Mouse (Mus musculus): Measurements from ENCODE around the gene Kcnq5. TPM values are rescaled to one million over a fixed set of nuclear protein-coding genes. Genes with fewer than 3 reads are reported as not detected.
"Not testable (repeated sequence)": the region's sequence is repeated elsewhere in the genome, so short reads cannot be mapped to it uniquely, and the experiment has no call there.

Gene Kcnq5
- polyA plus RNA-seq, 1 experiment from 2014 or later: 4.4 TPM

DNA sequence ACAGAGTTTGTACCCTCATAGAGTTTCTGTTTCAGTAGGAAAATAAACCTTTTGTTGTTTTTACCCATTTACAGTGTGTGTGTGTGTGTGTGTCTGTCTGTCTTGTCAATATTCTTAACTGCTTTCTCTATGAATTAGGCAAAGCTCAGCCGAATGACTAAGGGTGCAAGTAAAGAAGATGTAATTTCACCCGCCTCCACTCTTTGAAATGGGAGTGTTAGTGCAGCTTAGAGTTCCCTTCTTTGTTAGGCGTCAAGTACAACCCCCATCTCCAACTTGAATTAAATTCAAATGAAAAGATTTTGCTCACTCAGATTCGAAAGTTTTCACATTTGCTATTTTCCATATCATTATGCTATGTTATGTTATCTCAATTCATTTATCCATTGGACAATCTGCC is 361.1 kb downstream of the Kcnq5 start:
- H3K27ac ChIP-seq (replicated peaks in 1 of 2; ENCODE audit: control insufficient read depth in 1 of 2, insufficient read depth in 1 of 2, low read depth in 2 of 2, low read length in 2 of 2): no peak overlapping the region
- H3K36me3 ChIP-seq (ENCODE audit: control insufficient read depth, insufficient read depth, low read length): no peaks in the 10 kb centered on the region
- 77% methylated on average over 4 of the region's 4 CpGs for WGBS
- no peak overlapping the region for H3K4me3 ChIP-seq (ENCODE audit: control insufficient read depth in 1 of 2, insufficient read depth in 1 of 2, low read depth in 1 of 2, low read length in 2 of 2)
- no peaks in the 10 kb centered on the region for H3K9me3 ChIP-seq (ENCODE audit: control insufficient read depth, low read length)
- no peak overlapping the region for H3K4me2 ChIP-seq (ENCODE audit: low read length)
- H3K27me3 ChIP-seq (ENCODE audit: control insufficient read depth, insufficient read depth, low read length): no peaks in the 10 kb centered on the region
- no peak overlapping the region for H3K9ac ChIP-seq (ENCODE audit: low read length)
- no peaks in the 10 kb centered on the region for H3K4me1 ChIP-seq (ENCODE audit: control insufficient read depth in 2 of 2, insufficient read depth in 2 of 2, low read length in 2 of 2)
- no peak for ATAC-seq (ENCODE audit: insufficient number of reproducible peaks, insufficient read depth, low FRiP score, low read depth)

DNA sequence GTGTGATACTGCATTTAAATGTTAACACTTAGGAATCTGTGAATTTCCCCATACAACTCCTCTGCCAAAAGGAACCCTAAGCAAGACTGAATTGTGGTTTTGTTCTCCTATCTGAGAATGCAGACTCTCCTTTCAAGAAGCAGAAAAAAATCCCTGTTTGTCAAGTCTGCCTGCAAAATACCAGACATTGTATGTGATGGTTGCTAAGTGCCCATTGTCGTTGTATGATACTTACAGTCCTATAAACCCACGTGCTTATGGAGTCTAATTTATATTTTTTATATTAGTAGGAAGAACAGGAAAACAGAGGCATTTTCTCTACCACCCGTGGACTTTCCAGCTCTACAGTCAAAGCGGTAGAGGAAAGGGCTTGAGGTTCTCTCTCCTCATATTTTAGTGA is 367.9 kb downstream of the Kcnq5 start:
- H3K9ac ChIP-seq (ENCODE audit: low read length): no peak overlapping the region
- no peak for ATAC-seq (ENCODE audit: insufficient number of reproducible peaks, insufficient read depth, low FRiP score, low read depth)
- WGBS: 68% methylated on average over 4 of the region's 4 CpGs
- H3K4me3 ChIP-seq (ENCODE audit: control insufficient read depth in 1 of 2, insufficient read depth in 1 of 2, low read depth in 1 of 2, low read length in 2 of 2): no peak overlapping the region
- no peaks in the 10 kb centered on the region for H3K9me3 ChIP-seq (ENCODE audit: control insufficient read depth, low read length)
- H3K27ac ChIP-seq (replicated peaks in 1 of 2; ENCODE audit: control insufficient read depth in 1 of 2, insufficient read depth in 1 of 2, low read depth in 2 of 2, low read length in 2 of 2): no peak overlapping the region
- no peak overlapping the region for H3K4me2 ChIP-seq (ENCODE audit: low read length)
- no peaks in the 10 kb centered on the region for H3K27me3 ChIP-seq (ENCODE audit: control insufficient read depth, insufficient read depth, low read length)
- no peaks in the 10 kb centered on the region for H3K4me1 ChIP-seq (ENCODE audit: control insufficient read depth in 2 of 2, insufficient read depth in 2 of 2, low read length in 2 of 2)
- no peaks in the 10 kb centered on the region for H3K36me3 ChIP-seq (ENCODE audit: control insufficient read depth, insufficient read depth, low read length)

DNA sequence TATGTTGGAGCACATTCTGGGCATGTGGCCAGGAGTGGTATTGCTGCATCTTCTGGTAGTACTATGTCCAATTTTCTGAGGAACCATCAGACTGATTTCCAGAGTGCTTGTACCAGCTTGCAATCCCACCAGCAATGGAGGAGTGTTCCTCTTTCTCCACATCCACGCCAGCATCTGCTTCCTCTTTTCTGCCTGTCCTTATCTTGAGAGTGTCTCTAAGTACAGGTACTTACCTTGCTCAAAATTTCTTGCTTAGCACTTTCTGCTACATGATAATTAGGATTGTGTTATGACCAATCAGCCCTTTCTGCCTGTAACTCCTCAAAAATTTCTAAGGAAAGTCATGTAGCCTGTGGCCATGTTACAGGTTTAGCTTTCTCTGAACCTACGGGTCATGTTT is 394.3 kb downstream of the Kcnq5 start:
- WGBS: 80% methylated on average over 2 of the region's 2 CpGs

DNA sequence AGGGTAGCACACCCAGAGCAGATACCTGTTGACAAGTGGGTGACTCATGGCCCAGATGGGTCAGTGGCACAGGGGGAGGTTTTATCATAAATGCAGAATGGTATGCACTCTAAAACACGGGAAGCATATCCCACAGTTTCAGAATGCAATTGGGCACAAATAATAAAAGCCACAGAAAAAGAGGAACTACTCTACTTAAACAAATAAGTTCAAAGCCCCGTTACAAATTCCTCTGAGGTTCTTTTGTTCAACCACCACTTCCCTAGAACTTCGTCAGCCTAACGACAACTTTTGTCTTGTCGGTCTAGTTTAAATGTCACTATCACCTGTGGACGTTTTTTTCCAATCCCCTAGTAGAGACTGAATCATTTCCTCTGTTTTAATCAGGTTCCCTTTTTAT is 407.1 kb downstream of the Kcnq5 start:
- ATAC-seq (ENCODE audit: insufficient number of reproducible peaks, insufficient read depth, low FRiP score, low read depth): no peak
- H3K9me3 ChIP-seq (ENCODE audit: control insufficient read depth, low read length): no peaks in the 10 kb centered on the region
- no peaks in the 10 kb centered on the region for H3K4me1 ChIP-seq (ENCODE audit: control insufficient read depth in 2 of 2, insufficient read depth in 2 of 2, low read length in 2 of 2)
- H3K4me3 ChIP-seq (ENCODE audit: control insufficient read depth in 1 of 2, insufficient read depth in 1 of 2, low read depth in 1 of 2, low read length in 2 of 2): no peak overlapping the region
- no peak overlapping the region for H3K9ac ChIP-seq (ENCODE audit: low read length)
- no peaks in the 10 kb centered on the region for H3K27me3 ChIP-seq (ENCODE audit: control insufficient read depth, insufficient read depth, low read length)
- H3K36me3 ChIP-seq (ENCODE audit: control insufficient read depth, insufficient read depth, low read length): no peaks in the 10 kb centered on the region
- 66% methylated on average over 6 of the region's 6 CpGs for WGBS
- no peak overlapping the region for H3K4me2 ChIP-seq (ENCODE audit: low read length)
- H3K27ac ChIP-seq (replicated peaks in 1 of 2; ENCODE audit: control insufficient read depth in 1 of 2, insufficient read depth in 1 of 2, low read depth in 2 of 2, low read length in 2 of 2): no peak overlapping the region

More for the DNA sequence above, 394.3 kb downstream of the Kcnq5 start:
- not testable (repeated sequence) for H3K4me3 ChIP-seq (ENCODE audit: control insufficient read depth in 1 of 2, insufficient read depth in 1 of 2, low read depth in 1 of 2, low read length in 2 of 2); H3K9ac ChIP-seq (ENCODE audit: low read length); H3K9me3 ChIP-seq (ENCODE audit: control insufficient read depth, low read length); H3K4me2 ChIP-seq (ENCODE audit: low read length); H3K27me3 ChIP-seq (ENCODE audit: control insufficient read depth, insufficient read depth, low read length); H3K27ac ChIP-seq (replicated peaks in 1 of 2; ENCODE audit: control insufficient read depth in 1 of 2, insufficient read depth in 1 of 2, low read depth in 2 of 2, low read length in 2 of 2); ATAC-seq (ENCODE audit: insufficient number of reproducible peaks, insufficient read depth, low FRiP score, low read depth); H3K36me3 ChIP-seq (ENCODE audit: control insufficient read depth, insufficient read depth, low read length); H3K4me1 ChIP-seq (ENCODE audit: control insufficient read depth in 2 of 2, insufficient read depth in 2 of 2, low read length in 2 of 2)

DNA sequence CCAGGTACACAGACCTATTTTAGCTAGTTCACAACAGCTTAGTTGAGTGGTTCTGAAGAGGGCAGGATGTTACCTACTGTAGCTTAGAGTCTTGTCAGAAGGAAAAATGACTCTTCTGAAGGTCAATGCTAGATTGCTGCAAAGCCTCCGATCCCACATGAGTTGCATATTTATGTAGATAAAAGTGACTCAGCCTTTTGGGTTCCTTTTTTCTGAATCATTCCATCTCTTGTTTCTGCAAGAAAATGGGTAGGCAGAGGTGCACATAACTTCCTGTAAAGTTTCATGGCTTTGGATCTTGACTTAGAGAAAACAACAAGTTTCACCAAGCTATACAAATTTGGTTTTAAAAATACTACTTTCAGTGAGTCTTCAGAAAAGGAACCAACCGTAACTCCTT is 409.0 kb downstream of the Kcnq5 start:
- H3K4me3 ChIP-seq (ENCODE audit: control insufficient read depth in 1 of 2, insufficient read depth in 1 of 2, low read depth in 1 of 2, low read length in 2 of 2): no peak overlapping the region
- no peaks in the 10 kb centered on the region for H3K27me3 ChIP-seq (ENCODE audit: control insufficient read depth, insufficient read depth, low read length)
- 88% methylated on average over 2 of the region's 2 CpGs for WGBS
- H3K9me3 ChIP-seq (ENCODE audit: control insufficient read depth, low read length): no peaks in the 10 kb centered on the region
- H3K4me2 ChIP-seq (ENCODE audit: low read length): no peak overlapping the region
- H3K4me1 ChIP-seq (ENCODE audit: control insufficient read depth in 2 of 2, insufficient read depth in 2 of 2, low read length in 2 of 2): no peaks in the 10 kb centered on the region
- no peak overlapping the region for H3K27ac ChIP-seq (replicated peaks in 1 of 2; ENCODE audit: control insufficient read depth in 1 of 2, insufficient read depth in 1 of 2, low read depth in 2 of 2, low read length in 2 of 2)
- no peak for ATAC-seq (ENCODE audit: insufficient number of reproducible peaks, insufficient read depth, low FRiP score, low read depth)
- no peaks in the 10 kb centered on the region for H3K36me3 ChIP-seq (ENCODE audit: control insufficient read depth, insufficient read depth, low read length)
- H3K9ac ChIP-seq (ENCODE audit: low read length): no peak overlapping the region

DNA sequence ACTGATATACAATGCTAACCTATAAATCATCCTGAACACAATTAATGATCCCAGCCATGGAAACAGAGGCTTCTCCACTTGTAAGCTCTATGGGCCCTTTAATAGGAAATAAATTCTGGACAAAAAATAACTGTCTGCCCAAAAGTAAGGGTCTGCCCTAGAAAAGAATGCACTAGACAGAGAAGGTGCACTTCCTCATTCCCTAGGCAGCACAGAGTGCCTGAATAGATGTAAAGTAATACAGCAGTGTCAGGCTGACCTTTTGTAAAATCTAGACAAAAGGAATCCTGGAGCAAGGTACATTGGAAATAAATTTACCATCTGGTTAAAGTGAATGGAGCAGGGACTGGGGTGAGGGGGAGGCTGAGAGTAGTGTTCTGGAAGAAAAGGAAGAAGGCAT is 417.8 kb downstream of the Kcnq5 start:
- Histone ChIP-seq H3K27me3 (ENCODE audit: control insufficient read depth, insufficient read depth, low read length) (no peaks in the 10 kb centered on the region), H3K4me3 (ENCODE audit: control insufficient read depth in 1 of 2, insufficient read depth in 1 of 2, low read depth in 1 of 2, low read length in 2 of 2) (no peak overlapping the region), H3K27ac (replicated peaks in 1 of 2; ENCODE audit: control insufficient read depth in 1 of 2, insufficient read depth in 1 of 2, low read depth in 2 of 2, low read length in 2 of 2) (no peak overlapping the region), H3K4me2 (ENCODE audit: low read length) (no peak overlapping the region), H3K9me3 (ENCODE audit: control insufficient read depth, low read length) (no peaks in the 10 kb centered on the region), H3K36me3 (ENCODE audit: control insufficient read depth, insufficient read depth, low read length) (no peaks in the 10 kb centered on the region), H3K9ac (ENCODE audit: low read length) (no peak overlapping the region), H3K4me1 (ENCODE audit: control insufficient read depth in 2 of 2, insufficient read depth in 2 of 2, low read length in 2 of 2) (no peaks in the 10 kb centered on the region)
- ATAC-seq (ENCODE audit: insufficient number of reproducible peaks, insufficient read depth, low FRiP score, low read depth): no peak

DNA sequence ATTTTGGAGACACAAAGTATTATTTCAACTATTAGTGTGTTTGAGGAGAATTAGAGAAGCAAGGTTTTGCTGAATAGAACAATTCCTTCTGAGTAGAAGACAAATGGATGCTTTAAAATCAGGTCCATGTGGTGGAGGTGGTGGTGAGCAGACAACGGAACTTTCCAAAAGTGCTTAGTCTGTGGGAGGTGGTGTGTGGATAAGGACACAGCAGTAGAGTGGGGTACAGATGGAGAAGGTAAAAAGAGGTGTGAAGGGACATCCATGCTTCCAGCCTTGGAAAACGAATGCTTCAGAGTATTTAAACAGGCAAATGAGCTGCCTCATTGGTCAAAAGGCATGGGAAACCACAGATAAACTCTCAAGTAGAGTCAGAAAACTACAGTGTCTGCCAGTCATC is 422.3 kb downstream of the Kcnq5 start:
- no peaks in the 10 kb centered on the region for H3K36me3 ChIP-seq (ENCODE audit: control insufficient read depth, insufficient read depth, low read length)
- no peaks in the 10 kb centered on the region for H3K9me3 ChIP-seq (ENCODE audit: control insufficient read depth, low read length)
- 77% methylated on average over 2 of the region's 2 CpGs for WGBS
- no peaks in the 10 kb centered on the region for H3K27me3 ChIP-seq (ENCODE audit: control insufficient read depth, insufficient read depth, low read length)
- H3K4me3 ChIP-seq (ENCODE audit: control insufficient read depth in 1 of 2, insufficient read depth in 1 of 2, low read depth in 1 of 2, low read length in 2 of 2): no peak overlapping the region
- H3K9ac ChIP-seq (ENCODE audit: low read length): no peak overlapping the region
- H3K4me1 ChIP-seq (ENCODE audit: control insufficient read depth in 2 of 2, insufficient read depth in 2 of 2, low read length in 2 of 2): peaks cover 2 to 11% of the 10 kb centered on the region in 2 experiments
- no peak overlapping the region for H3K4me2 ChIP-seq (ENCODE audit: low read length)
- ATAC-seq (ENCODE audit: insufficient number of reproducible peaks, insufficient read depth, low FRiP score, low read depth): no peak
- H3K27ac ChIP-seq (replicated peaks in 1 of 2; ENCODE audit: control insufficient read depth in 1 of 2, insufficient read depth in 1 of 2, low read depth in 2 of 2, low read length in 2 of 2): no peak overlapping the region

DNA sequence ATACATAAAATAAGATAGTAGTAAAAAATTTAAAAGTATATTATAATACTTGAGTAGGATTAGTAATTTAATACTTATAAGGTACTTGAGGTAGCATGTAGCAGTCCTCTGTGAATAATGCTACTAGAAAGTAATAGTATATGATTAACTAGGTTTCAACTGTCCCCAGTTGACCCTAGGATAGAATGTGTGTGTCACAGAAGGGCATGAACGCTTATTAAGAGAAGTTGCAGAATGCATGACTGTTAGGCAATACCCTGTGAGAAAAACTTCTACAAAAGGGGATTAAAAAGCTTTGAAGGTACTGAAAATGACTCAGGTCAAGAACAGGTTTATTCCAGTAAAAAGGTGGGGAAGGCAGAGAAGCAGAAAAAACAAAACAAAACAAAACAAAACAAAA is 430.9 kb downstream of the Kcnq5 start:
- WGBS: 77% methylated on average over 1 of the region's 1 CpGs
- Histone ChIP-seq H3K4me2 (ENCODE audit: low read length) (no peak overlapping the region), H3K4me3 (ENCODE audit: control insufficient read depth in 1 of 2, insufficient read depth in 1 of 2, low read depth in 1 of 2, low read length in 2 of 2) (no peak overlapping the region), H3K36me3 (ENCODE audit: control insufficient read depth, insufficient read depth, low read length) (no peaks in the 10 kb centered on the region), H3K9me3 (ENCODE audit: control insufficient read depth, low read length) (no peaks in the 10 kb centered on the region), H3K9ac (ENCODE audit: low read length) (no peak overlapping the region), H3K27me3 (ENCODE audit: control insufficient read depth, insufficient read depth, low read length) (no peaks in the 10 kb centered on the region), H3K27ac (replicated peaks in 1 of 2; ENCODE audit: control insufficient read depth in 1 of 2, insufficient read depth in 1 of 2, low read depth in 2 of 2, low read length in 2 of 2) (no peak overlapping the region), H3K4me1 (ENCODE audit: control insufficient read depth in 2 of 2, insufficient read depth in 2 of 2, low read length in 2 of 2) (peaks cover 2 to 29% of the 10 kb centered on the region in 2 experiments; a peak in 3 of 4 replicates)
- ATAC-seq (ENCODE audit: insufficient number of reproducible peaks, insufficient read depth, low FRiP score, low read depth): no peak
